Mouse (Mus musculus) limb, embryonic 13.5 days (tissue): ENCODE measurements around the gene Flg2. TPM values are rescaled to one million over a fixed set of nuclear protein-coding genes. Genes with fewer than 3 reads are reported as not detected.

Source experiments
- ATAC-seq: fragments of 200-750 bp; cut with Nextera tagmentation; 2 replicates; pipeline ENCODE4 v1.8.0; 2017; ENCODE audit warnings: low read depth, moderate number of reproducible peaks, moderate TSS enrichment; ENCODE audit not compliant: low FRiP score
- H3K27ac ChIP-seq: fragments of 300-500 bp; sonication (generic); 2 replicates; pipeline ENCODE4 v1.5.1; 2015; ENCODE audit warnings: inconsistent platforms, mild to moderate bottlenecking, moderate library complexity
- H3K27me3 ChIP-seq: fragments of 300-500 bp; sonication (generic); 2 replicates; pipeline ENCODE4 v1.6.1; 2015; ENCODE audit warnings: mild to moderate bottlenecking, inconsistent platforms
- H3K36me3 ChIP-seq: fragments of 300-500 bp; sonication (generic); 2 replicates; pipeline ENCODE4 v1.6.1; 2015; ENCODE audit warnings: inconsistent platforms, mild to moderate bottlenecking, moderate library complexity
- H3K4me1 ChIP-seq: fragments of 300-500 bp; sonication (generic); 2 replicates; pipeline ENCODE4 v1.6.1; 2015; ENCODE audit warnings: inconsistent platforms
- H3K4me2 ChIP-seq: fragments of 300-500 bp; sonication (generic); replicated peaks from 2 replicates; pipeline ENCODE4 v1.6.1; 2015; ENCODE audit warnings: inconsistent platforms, mild to moderate bottlenecking, moderate library complexity
- H3K4me3 ChIP-seq: fragments of 300-500 bp; sonication (generic); 2 replicates; pipeline ENCODE4 v1.5.1; 2015; ENCODE audit warnings: moderate library complexity, mild to moderate bottlenecking, inconsistent platforms
- H3K9ac ChIP-seq: fragments of 300-500 bp; sonication (generic); 2 replicates; pipeline ENCODE4 v1.6.1; 2015; ENCODE audit warnings: mild to moderate bottlenecking, inconsistent platforms
- H3K9me3 ChIP-seq: fragments of 300-500 bp; sonication (generic); 2 replicates; pipeline ENCODE4 v1.6.1; 2016; ENCODE audit warnings: inconsistent platforms
- WGBS: fragments of 180-500 bp; shearing (Covaris S2); methylation state at CpG from one replicate; pipeline ENCODE4 v1.1.7; 2015; 5-methylcytosine and 5-hydroxymethylcytosine counted together
- polyA plus RNA-seq: library from polyadenylated mRNA; unstranded; fragments of >200 nt; fragmentation: Nextera tagmentation; extraction: Ambion mirVana; gene quantifications from 2 replicates; pipeline ENCODE4 v1.2.1, GENCODE M21; 2015

The Flg2 gene
- not detected in 2 replicates for polyA plus RNA-seq

DNA sequence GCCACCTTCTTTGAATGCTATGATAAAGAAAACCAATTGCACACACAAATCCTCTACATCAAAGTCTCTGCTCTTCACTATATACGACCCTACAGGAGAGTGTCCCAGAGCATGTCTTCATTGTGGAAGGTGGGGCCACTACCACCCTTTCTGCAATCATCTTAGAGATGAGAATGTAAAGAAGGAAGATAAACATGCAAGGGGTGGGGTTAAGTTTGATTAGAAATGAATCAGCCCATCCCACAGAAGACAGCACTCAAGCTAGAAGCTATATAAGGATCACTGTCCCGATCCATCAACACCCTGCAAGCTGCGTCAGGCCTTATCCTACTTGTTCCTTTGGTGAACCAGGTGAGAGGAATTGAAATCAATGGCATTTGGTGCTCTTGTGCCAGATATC lies at the start of gene Flg2:
TSS of gene Flg2 (plus strand) at position 301 of the 400 bp plus-strand sequence.
- Histone ChIP-seq H3K4me1 (no peaks in the 10 kb centered on the region), H3K36me3 (no peaks in the 10 kb centered on the region), H3K9ac (no peak within 1 kb of the TSS), H3K27me3 (no peaks in the 10 kb centered on the region), H3K4me2 (no peak within 1 kb of the TSS), H3K4me3 (no peak within 1 kb of the TSS), H3K9me3 (0 out of 2 replicates have a peak, but pooled peaks cover 3% of the 10 kb centered on the region), H3K27ac (no peak within 1 kb of the TSS)
- 89% methylated on average over 3 of the region's 3 CpGs for WGBS
- no peak for ATAC-seq

DNA sequence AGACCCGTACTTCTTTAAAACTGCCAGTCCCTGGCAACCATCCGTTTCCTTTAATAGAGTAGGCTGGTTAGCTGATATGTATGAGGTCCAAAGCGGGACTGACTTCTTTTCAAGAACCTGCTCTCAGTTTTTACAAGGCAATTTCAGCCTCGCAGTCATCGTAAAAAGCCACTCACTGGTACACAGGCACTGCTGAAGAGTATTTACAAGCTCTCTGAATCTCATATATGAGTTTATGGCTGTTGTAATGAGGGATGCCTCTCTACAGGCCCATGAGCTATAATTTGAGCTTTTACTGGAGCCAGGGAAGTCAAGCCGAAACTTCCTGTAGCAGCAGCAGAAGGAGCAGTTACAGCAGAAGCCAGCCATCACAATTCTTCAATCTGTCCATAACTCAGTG lies 34.6 kb upstream of the Flg2 start:
- H3K27me3 ChIP-seq, result no peaks in the 10 kb centered on the region
- H3K9ac ChIP-seq, result no peak overlapping the region
- no peak overlapping the region for H3K27ac ChIP-seq
- WGBS, result 18% methylated on average over 6 of the region's 6 CpGs
- no peaks in the 10 kb centered on the region for H3K36me3 ChIP-seq
- no peak overlapping the region for H3K4me3 ChIP-seq
- peak; percentile 92 for ATAC-seq
- no peak overlapping the region for H3K4me2 ChIP-seq
- H3K4me1 ChIP-seq, result peaks cover 11% of the 10 kb centered on the region
- no peaks in the 10 kb centered on the region for H3K9me3 ChIP-seq

DNA sequence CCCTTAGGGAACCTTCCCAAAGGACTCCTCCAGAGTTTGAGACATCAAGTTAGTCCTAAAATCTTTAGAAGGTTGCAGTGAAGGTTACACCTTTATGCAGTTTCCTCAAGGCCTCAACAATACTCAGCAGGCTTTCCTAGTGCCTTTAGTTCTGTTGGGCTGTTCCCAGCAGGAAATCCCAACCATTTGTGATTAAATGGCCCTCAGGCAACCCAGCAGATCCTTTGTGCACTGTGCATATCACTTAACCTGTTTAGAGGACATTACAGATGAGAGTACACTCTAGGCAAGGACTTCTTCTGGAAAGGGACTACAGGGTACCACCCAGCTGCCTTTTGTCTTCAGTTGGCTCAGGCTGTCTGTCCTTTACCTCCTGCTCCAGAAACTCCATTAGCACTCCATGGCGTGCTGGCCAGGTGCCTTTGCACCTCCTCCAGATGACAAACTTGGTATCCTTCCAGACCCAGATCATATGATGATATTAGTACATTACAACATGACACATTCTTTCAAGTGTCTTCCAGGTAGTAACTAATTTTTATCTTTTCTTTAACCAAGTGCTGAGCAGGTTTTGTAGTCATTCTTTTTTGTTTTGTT lies 34.0 kb upstream of the Flg2 start:
- Histone ChIP-seq H3K9ac (no peak overlapping the region), H3K9me3 (no peaks in the 10 kb centered on the region), H3K27ac (no peak overlapping the region), H3K36me3 (no peaks in the 10 kb centered on the region), H3K4me1 (peaks cover 11% of the 10 kb centered on the region), H3K4me2 (0 out of 2 replicates have a peak overlapping the region, but pooled peaks have one; percentile 11), H3K4me3 (no peak overlapping the region), H3K27me3 (no peaks in the 10 kb centered on the region)
- peak; percentile 46; the same call in 1 of the 2 replicates for ATAC-seq
- whole genome bisulfite sequencing, result 39% methylated on average over 1 of the region's 1 CpGs

DNA sequence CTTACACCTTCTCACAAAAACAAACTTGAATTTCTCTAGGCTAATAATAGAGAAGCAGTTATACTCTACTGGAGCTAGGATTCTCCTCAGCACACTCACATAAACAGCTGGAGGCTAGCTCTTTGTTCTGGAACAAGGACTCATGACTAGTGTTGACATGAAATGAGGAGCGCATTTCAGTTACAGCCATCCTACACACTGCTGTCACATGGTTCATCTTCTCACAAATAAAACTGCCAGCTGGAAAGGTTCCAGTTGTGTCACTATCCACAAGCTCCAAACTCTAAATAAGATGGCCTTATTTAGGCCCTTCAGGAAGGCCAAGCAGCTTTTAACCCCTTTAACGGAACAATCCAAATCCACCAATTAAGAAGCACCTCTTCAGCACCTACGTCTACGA lies 16.2 kb upstream of the Flg2 start:
- no peak overlapping the region for H3K4me2 ChIP-seq
- H3K27me3 ChIP-seq, result no peaks in the 10 kb centered on the region
- ATAC-seq, result no peak
- H3K4me1 ChIP-seq, result no peaks in the 10 kb centered on the region
- no peak overlapping the region for H3K4me3 ChIP-seq
- H3K9ac ChIP-seq, result no peak overlapping the region
- H3K9me3 ChIP-seq, result no peaks in the 10 kb centered on the region
- no peaks in the 10 kb centered on the region for H3K36me3 ChIP-seq
- H3K27ac ChIP-seq, result no peak overlapping the region
- 93% methylated on average over 4 of the region's 4 CpGs for WGBS

DNA sequence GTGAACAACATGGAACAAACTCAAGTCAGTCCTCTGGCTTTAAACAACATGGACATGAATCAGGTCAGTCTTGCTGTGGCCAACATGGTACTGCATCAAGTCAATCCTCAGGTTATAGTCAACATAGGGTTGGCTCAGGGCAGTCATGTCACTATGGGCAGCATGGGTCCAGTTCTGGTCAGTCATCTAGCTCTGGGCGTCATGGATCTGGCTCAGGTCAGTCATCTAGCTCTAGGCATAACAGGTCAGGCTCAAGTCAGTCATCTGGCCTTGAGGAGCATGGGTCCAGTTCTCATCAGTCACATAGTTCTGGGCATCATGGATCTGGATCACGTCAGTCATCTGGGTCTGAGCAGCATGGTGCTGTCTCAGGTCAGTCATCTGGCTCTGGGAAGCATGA lies 4.9 kb downstream of the Flg2 start:
- H3K27ac ChIP-seq, result no peak overlapping the region
- peaks cover 30% of the 10 kb centered on the region for H3K9me3 ChIP-seq
- H3K4me3 ChIP-seq, result no peak overlapping the region
- no peaks in the 10 kb centered on the region for H3K36me3 ChIP-seq
- H3K9ac ChIP-seq, result no peak overlapping the region
- H3K4me2 ChIP-seq, result no peak overlapping the region
- WGBS, result 90% methylated on average over 2 of the region's 2 CpGs
- peak; percentile 40; the same call in 1 of the 2 replicates for ATAC-seq
- H3K27me3 ChIP-seq, result no peaks in the 10 kb centered on the region
- no peaks in the 10 kb centered on the region for H3K4me1 ChIP-seq

DNA sequence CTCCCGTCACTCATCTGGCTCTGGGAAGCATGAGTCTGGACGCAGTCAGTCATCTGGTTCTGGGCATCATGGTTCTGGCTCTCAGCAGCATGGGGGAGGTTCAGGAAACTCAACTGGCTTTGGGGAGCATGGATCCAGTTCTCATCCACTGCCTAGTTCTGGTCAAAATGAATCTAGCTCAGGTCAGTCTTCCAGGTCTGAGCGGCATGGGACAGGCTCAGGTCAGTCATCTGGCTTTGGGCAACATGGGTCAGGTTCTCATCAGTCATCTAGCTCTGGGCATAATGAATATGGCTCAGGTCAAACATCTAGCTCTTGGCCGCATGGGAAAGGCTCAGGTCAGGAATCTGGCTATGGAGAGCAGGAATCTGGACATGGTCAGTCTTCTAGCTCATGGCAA lies 5.4 kb downstream of the Flg2 start:
- Histone ChIP-seq H3K27ac (no peak overlapping the region), H3K4me2 (no peak overlapping the region), H3K36me3 (no peaks in the 10 kb centered on the region), H3K9me3 (peaks cover 30% of the 10 kb centered on the region), H3K9ac (no peak overlapping the region), H3K4me3 (no peak overlapping the region), H3K27me3 (no peaks in the 10 kb centered on the region), H3K4me1 (no peaks in the 10 kb centered on the region)
- ATAC-seq, result no peak
- WGBS, result 93% methylated on average over 4 of the region's 4 CpGs

Other genes starting within 250 kb of the Flg2 start
- gene Lce3d, start 239.9 kb upstream of the Flg2 start, polyA plus RNA-seq, result not detected in 2 replicates
- not detected in 2 replicates for gene Lce3e, start 230.2 kb upstream of the Flg2 start, polyA plus RNA-seq
- not detected in 2 replicates for gene Lce3f, start 205.1 kb upstream of the Flg2 start, polyA plus RNA-seq
- 0.42 and 1.0 TPM in 2 replicates for gene Crct1, start 181.6 kb upstream of the Flg2 start, polyA plus RNA-seq
- not detected in 2 replicates for gene Lce1m, start 178.2 kb upstream of the Flg2 start, polyA plus RNA-seq
- gene Gm4858, start 128.5 kb upstream of the Flg2 start, polyA plus RNA-seq, result not detected in 2 replicates
- gene Crnn, start 52.5 kb upstream of the Flg2 start, polyA plus RNA-seq, result not detected in 2 replicates
- gene Flg, start 76.2 kb downstream of the Flg2 start, polyA plus RNA-seq, result not detected in 2 replicates
- 0.03 TPM in 1 of 2 replicates, not detected in the other for gene Hrnr, start 122.5 kb downstream of the Flg2 start, polyA plus RNA-seq
- not detected in 2 replicates for gene Rptn, start 196.4 kb downstream of the Flg2 start, polyA plus RNA-seq
- gene Tchh, start 245.1 kb downstream of the Flg2 start, polyA plus RNA-seq, result 1.1 TPM in 2 replicates